Mouse (Mus musculus) spleen, adult 2 months (tissue): ENCODE results near the gene Cenph. TPM values are rescaled to one million over a fixed set of nuclear protein-coding genes. Genes with fewer than 3 reads are reported as not detected.
A peak's percentile ranks its signal among the peaks of the same experiment; 100 is the strongest.

Experiments
- DNase-seq, 2 experiments: peaks; one replicate each; pipeline versions ENCODE4 v3.0.0 to v3.0.0-alpha.2; 2012 to 2021; ENCODE audit warnings: low spot score in 2 of 2, low read depth in 1 of 2
- H3K27ac ChIP-seq: fragments of 200-500 bp; 2 replicates; pipeline ENCODE4 v1.5.1; 2012; ENCODE audit warnings: low read length, inconsistent platforms; ENCODE audit not compliant: insufficient read depth
- H3K27me3 ChIP-seq: fragments of 200-500 bp; 2 replicates; pipeline ENCODE4 v1.6.1; 2012; ENCODE audit warnings: mild to moderate bottlenecking, moderate library complexity, low read length, inconsistent platforms; ENCODE audit not compliant: control insufficient read depth, insufficient read depth
- H3K36me3 ChIP-seq: fragments of 200-500 bp; 2 replicates; pipeline ENCODE4 v1.6.1; 2012; ENCODE audit warnings: mild to moderate bottlenecking, low read length, inconsistent platforms; ENCODE audit not compliant: control insufficient read depth, insufficient read depth
- H3K4me1 ChIP-seq: fragments of 200-500 bp; 2 replicates; pipeline ENCODE4 v1.6.1; 2011; ENCODE audit warnings: inconsistent platforms; ENCODE audit not compliant: control insufficient read depth, insufficient read depth, insufficient read length
- H3K4me3 ChIP-seq: fragments of 200-500 bp; 2 replicates; pipeline ENCODE4 v1.5.1; 2011; ENCODE audit warnings: mild to moderate bottlenecking, inconsistent platforms; ENCODE audit not compliant: insufficient read depth, insufficient read length; ENCODE audit errors: extremely low read depth
- CTCF ChIP-seq: fragments of 200-500 bp; IDR thresholded peaks from 2 replicates; pipeline ENCODE4 v1.5.1; 2011; ENCODE audit warnings: mild to moderate bottlenecking, inconsistent platforms; ENCODE audit not compliant: insufficient read depth, insufficient read length, insufficient replicate concordance; ENCODE audit errors: extremely low read depth
- POLR2A ChIP-seq: fragments of 200-500 bp; IDR thresholded peaks from 2 replicates; pipeline ENCODE4 v1.6.1; 2011; ENCODE audit warnings: low read depth, low read length, inconsistent platforms
- WGBS: fragments of 180-500 bp; shearing (Covaris S2); methylation state at CpG from one replicate; pipeline ENCODE4 v1.1.7; 2018; 5-methylcytosine and 5-hydroxymethylcytosine counted together
- polyA plus RNA-seq: library from polyadenylated mRNA; depleted of rRNA; stranded (reverse); fragments of >200 nt; gene quantifications from 2 replicates; pipeline ENCODE4 v1.2.3, GENCODE M21; 2012

Gene Cenph
- polyA plus RNA-seq, 1 experiment, result 0.90 TPM

DNA sequence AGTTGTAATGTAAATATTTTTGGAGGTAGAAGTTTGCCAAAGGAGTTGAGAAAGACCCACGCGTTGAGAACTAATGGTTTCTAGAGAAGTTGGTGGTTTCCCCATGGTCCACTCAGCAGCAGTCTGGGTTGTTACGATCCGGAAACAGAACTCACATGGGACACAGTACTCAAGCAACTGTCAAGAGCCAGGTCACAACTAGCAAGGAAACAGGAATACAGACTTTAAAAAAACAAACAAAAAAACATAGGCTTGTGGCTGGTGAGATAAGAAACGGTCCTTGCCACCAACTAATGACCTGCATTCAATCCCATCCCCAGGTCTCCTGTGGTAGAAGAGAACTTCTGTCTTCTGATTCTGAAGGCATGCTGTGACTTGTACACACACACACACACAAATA lies 24.9 kb downstream of the Cenph start:
- WGBS, result 45% methylated on average over 5 of the region's 5 CpGs
- no peak for TF ChIP-seq POLR2A
- no peak for TF ChIP-seq CTCF
- Histone ChIP-seq H3K4me1 (no peaks in the 10 kb centered on the region), H3K27me3 (no peaks in the 10 kb centered on the region), H3K27ac (no peak overlapping the region), H3K4me3 (no peak overlapping the region), H3K36me3 (no peaks in the 10 kb centered on the region)
- no peak for DNase-seq

GRCm38 (mm10) chr13:100748638-100749037 lies 27.1 kb downstream of the Cenph start:
- Histone ChIP-seq H3K27me3 (no peaks in the 10 kb centered on the region), H3K4me3 (no peak overlapping the region), H3K4me1 (peaks cover 2% of the 10 kb centered on the region; the same call in 1 of the 2 replicates), H3K36me3 (no peaks in the 10 kb centered on the region), H3K27ac (no peak overlapping the region)
- DNase-seq, result no peak
- 83% methylated on average over 8 of the region's 8 CpGs for WGBS
- TF ChIP-seq POLR2A (no peak), CTCF (no peak)

- H3K27ac ChIP-seq, result no peak overlapping the region
- TF ChIP-seq POLR2A (no peak), CTCF (no peak)
- 90% methylated on average over 3 of the region's 3 CpGs for WGBS
Measured at GRCm38 (mm10) chr13:100746090-100746489, 29.6 kb downstream of the Cenph start.

GRCm38 (mm10) chr13:100744036-100744744 lies 31.5 kb downstream of the Cenph start, which contains the start of gene Mrps36:
Mrps36 (minus strand) TSS chr13:100744659.
- WGBS, result under 1% methylated on average over 52 of the region's 52 CpGs
- Histone ChIP-seq H3K36me3 (no peaks in the 10 kb centered on the region; the same call in 1 of the 2 replicates), H3K27me3 (no peaks in the 10 kb centered on the region), H3K4me1 (peaks cover 5% of the 10 kb centered on the region; the same call in 1 of the 2 replicates), H3K27ac (peak within 1 kb of the TSS; percentile 71), H3K4me3 (peak within 1 kb of the TSS; percentile 69)
- peak; percentile 75 to 94 for DNase-seq
- peak; percentile 67 for TF ChIP-seq POLR2A
- no peak for TF ChIP-seq CTCF

More at GRCm38 (mm10) chr13:100746090-100746489, 29.6 kb downstream of the Cenph start:
- Histone ChIP-seq H3K4me3 (no peak overlapping the region), H3K27me3 (no peaks in the 10 kb centered on the region), H3K36me3 (no peaks in the 10 kb centered on the region), H3K4me1 (peaks cover 5% of the 10 kb centered on the region; the same call in 1 of the 2 replicates)
- DNase-seq, result no peak

DNA sequence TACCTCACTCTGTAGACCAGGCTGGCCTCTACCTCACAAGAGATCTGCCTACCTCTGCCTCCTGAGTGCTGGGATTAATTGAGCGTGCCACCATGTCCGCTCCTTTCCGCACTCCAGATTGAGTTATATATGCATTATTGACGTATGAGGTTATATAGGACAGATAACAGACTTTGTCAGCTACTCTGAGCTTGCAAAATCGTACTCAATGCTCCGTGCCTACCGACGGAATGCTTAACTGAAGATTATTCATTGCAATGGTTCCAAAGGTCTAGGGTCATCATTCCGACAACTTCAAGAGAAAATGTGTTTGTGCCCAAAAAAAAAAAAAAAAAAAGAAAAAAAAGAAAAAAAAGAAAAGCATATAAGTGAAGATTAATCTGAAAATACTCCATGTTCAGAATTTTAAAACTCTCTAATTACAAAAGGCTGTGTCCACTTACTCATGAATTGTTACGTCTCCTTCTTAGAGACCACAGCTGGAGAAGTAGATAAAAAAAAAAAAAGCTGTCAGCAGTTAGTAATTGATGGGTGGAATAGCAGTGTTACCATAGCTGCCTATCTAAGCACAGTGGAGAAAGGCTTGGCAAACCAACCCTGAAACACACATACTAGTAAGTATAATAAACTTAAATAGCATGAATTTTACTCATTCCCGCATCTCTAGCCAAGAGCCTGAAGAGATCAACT lies 32.2 kb downstream of the Cenph start:
- peak overlapping the region; percentile 71; the same call in 1 of the 2 replicates for H3K27ac ChIP-seq
- H3K36me3 ChIP-seq, result peaks cover 3% of the 10 kb centered on the region; the same call in 1 of the 2 replicates
- peak overlapping the region; percentile 69 for H3K4me3 ChIP-seq
- peaks cover 5% of the 10 kb centered on the region; the same call in 1 of the 2 replicates for H3K4me1 ChIP-seq
- TF ChIP-seq CTCF (no peak), POLR2A (no peak)
- no peaks in the 10 kb centered on the region for H3K27me3 ChIP-seq
- WGBS, result 79% methylated on average over 11 of the region's 11 CpGs
- DNase-seq, result no peak

- H3K36me3 ChIP-seq, result peaks cover 5% of the 10 kb centered on the region; the same call in 1 of the 2 replicates
- H3K4me3 ChIP-seq, result no peak overlapping the region
- DNase-seq, result no peak
- no peak overlapping the region for H3K27ac ChIP-seq
- no peaks in the 10 kb centered on the region for H3K27me3 ChIP-seq
- 94% methylated on average over 5 of the region's 5 CpGs for WGBS
- no peak for TF ChIP-seq CTCF
- no peak for TF ChIP-seq POLR2A
- H3K4me1 ChIP-seq, result peaks cover 5% of the 10 kb centered on the region; the same call in 1 of the 2 replicates
Measured at GRCm38 (mm10) chr13:100742831-100743230, 32.9 kb downstream of the Cenph start.
